Mouse (Mus musculus): Measurements from ENCODE around the gene Dusp18. TPM values are rescaled to one million over a fixed set of nuclear protein-coding genes. Genes with fewer than 3 reads are reported as not detected.

Dusp18 gene
- polyA plus RNA-seq, 1 experiment from 2014 or later = 13.7 TPM

DNA sequence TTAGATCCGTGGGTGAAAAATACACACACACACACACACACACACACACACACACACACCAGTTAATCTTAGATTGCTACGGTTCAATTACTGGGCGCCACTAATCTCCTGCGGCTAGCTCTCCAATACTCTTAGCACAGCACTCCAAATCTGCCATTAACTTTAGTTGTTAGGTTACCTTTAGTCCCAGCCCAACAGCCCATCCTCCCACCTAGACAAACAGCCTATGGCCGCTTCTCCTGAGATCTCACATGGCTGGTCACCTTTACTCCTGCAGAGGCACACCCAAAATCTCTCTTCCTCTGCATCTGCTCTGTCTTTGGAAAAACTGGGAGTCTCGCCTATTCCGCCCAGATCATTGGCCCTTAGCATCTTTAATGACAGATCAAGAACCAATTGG, 46.3 kb downstream of the Dusp18 start:
- H3K27me3 ChIP-seq (ENCODE audit: control insufficient read depth, insufficient read depth, low read length) = no peaks in the 10 kb centered on the region
- H3K9ac ChIP-seq (ENCODE audit: low read length) = no peak overlapping the region
- H3K4me1 ChIP-seq (ENCODE audit: control insufficient read depth, insufficient read depth, low read length) = no peaks in the 10 kb centered on the region
- no peak overlapping the region for H3K4me2 ChIP-seq (ENCODE audit: low read depth, severe bottlenecking)
- DNase-seq (ENCODE audit: low spot score) (no peak), ATAC-seq (ENCODE audit: insufficient number of reproducible peaks, low FRiP score, low TSS enrichment, low read depth) (no peak)
- WGBS = 89% methylated on average over 7 of the region's 7 CpGs
- no peak overlapping the region for H3K27ac ChIP-seq (replicated peaks; ENCODE audit: low read depth, low read length)
- no peak overlapping the region for H3K4me3 ChIP-seq (ENCODE audit: low read depth, low read length)
- H3K9me3 ChIP-seq (ENCODE audit: control insufficient read depth, low read length) = no peaks in the 10 kb centered on the region
- no peaks in the 10 kb centered on the region for H3K36me3 ChIP-seq (ENCODE audit: control insufficient read depth, insufficient read depth, low read length)

DNA sequence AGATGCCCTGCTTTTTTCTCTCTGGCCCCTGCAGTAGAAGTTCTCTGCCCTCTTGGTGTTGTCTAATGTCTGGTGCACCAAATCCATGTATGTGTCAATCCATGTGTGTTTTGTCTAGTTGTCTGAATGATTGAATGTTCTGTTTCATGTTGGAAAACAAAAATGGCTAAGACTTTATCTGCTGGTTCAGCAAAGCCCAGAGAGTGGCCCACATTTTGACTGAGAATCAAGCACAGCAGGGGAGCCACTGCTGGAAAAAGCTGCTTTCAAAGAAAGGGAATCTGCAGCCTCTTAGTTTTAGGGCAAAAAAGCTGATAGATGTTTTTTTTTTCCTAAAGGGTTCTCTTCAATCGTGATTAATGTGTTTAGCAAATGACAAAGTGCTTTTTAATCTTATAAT, 51.3 kb downstream of the Dusp18 start:
- Histone ChIP-seq H3K27me3 (ENCODE audit: control insufficient read depth, insufficient read depth, low read length) (no peaks in the 10 kb centered on the region), H3K4me3 (ENCODE audit: low read depth, low read length) (no peak overlapping the region), H3K36me3 (ENCODE audit: control insufficient read depth, insufficient read depth, low read length) (no peaks in the 10 kb centered on the region), H3K9me3 (ENCODE audit: control insufficient read depth, low read length) (no peaks in the 10 kb centered on the region), H3K4me1 (ENCODE audit: control insufficient read depth, insufficient read depth, low read length) (no peaks in the 10 kb centered on the region), H3K4me2 (ENCODE audit: low read depth, severe bottlenecking) (no peak overlapping the region), H3K27ac (replicated peaks; ENCODE audit: low read depth, low read length) (no peak overlapping the region), H3K9ac (ENCODE audit: low read length) (no peak overlapping the region)
- WGBS = 33% methylated on average over 1 of the region's 1 CpGs
- ATAC-seq (ENCODE audit: insufficient number of reproducible peaks, low FRiP score, low TSS enrichment, low read depth) (no peak), DNase-seq (ENCODE audit: low spot score) (no peak)

Other genes starting within 250 kb of the Dusp18 start
- gene Morc2a, start 246.0 kb upstream of the Dusp18 start, polyA plus RNA-seq (2014; fragmentation: Nextera tagmentation; extraction: Ambion mirVana) = 30.0 and 32.5 TPM in 2 replicates
- 0.30 and 0.69 TPM in 2 replicates for gene Osbp2, start 31.3 kb upstream of the Dusp18 start, polyA plus RNA-seq (2014; fragmentation: Nextera tagmentation; extraction: Ambion mirVana)
- 0.33 and 0.47 TPM in 2 replicates for gene 4921536K21Rik, start 142 bp upstream of the Dusp18 start, polyA plus RNA-seq (2014; fragmentation: Nextera tagmentation; extraction: Ambion mirVana)
- 1.7 and 2.1 TPM in 2 replicates for gene Slc35e4, start 19.4 kb downstream of the Dusp18 start, polyA plus RNA-seq (2014; fragmentation: Nextera tagmentation; extraction: Ambion mirVana)
- gene Tcn2, start 36.9 kb downstream of the Dusp18 start, polyA plus RNA-seq (2014; fragmentation: Nextera tagmentation; extraction: Ambion mirVana) = 24.2 and 28.9 TPM in 2 replicates
- 81.9 and 87.4 TPM in 2 replicates for gene Pes1, start 68.7 kb downstream of the Dusp18 start, polyA plus RNA-seq (2014; fragmentation: Nextera tagmentation; extraction: Ambion mirVana)
- not detected in 2 replicates for gene 4930556J24Rik, start 81.5 kb downstream of the Dusp18 start, polyA plus RNA-seq (2014; fragmentation: Nextera tagmentation; extraction: Ambion mirVana)
- gene Gal3st1, start 88.4 kb downstream of the Dusp18 start, polyA plus RNA-seq (2014; fragmentation: Nextera tagmentation; extraction: Ambion mirVana) = 2.6 and 3.2 TPM in 2 replicates
- not detected in 2 replicates for gene Sec14l4, start 136.2 kb downstream of the Dusp18 start, polyA plus RNA-seq (2014; fragmentation: Nextera tagmentation; extraction: Ambion mirVana)
- gene Sec14l3, start 169.6 kb downstream of the Dusp18 start, polyA plus RNA-seq (2014; fragmentation: Nextera tagmentation; extraction: Ambion mirVana) = not detected in 2 replicates
- gene Mtfp1, start 200.2 kb downstream of the Dusp18 start, polyA plus RNA-seq (2014; fragmentation: Nextera tagmentation; extraction: Ambion mirVana) = 8.5 and 10.9 TPM in 2 replicates
- gene Sec14l2, start 228.2 kb downstream of the Dusp18 start, polyA plus RNA-seq (2014; fragmentation: Nextera tagmentation; extraction: Ambion mirVana) = 1.9 and 2.2 TPM in 2 replicates
- gene Rnf215, start 240.0 kb downstream of the Dusp18 start, polyA plus RNA-seq (2014; fragmentation: Nextera tagmentation; extraction: Ambion mirVana) = 24.3 and 28.9 TPM in 2 replicates